12 mouse cellular contexts compared by ENCODE assay signal in genomic region chr12:108163706-108164105, GRCm38 (mm10).
"Had no signal": no experiment of that assay in that cellular context is flagged by ENCODE, and none has a peak within 500 bp of the region (broad histone marks: within the 10 kb centered on the region; RNA-seq: fewer than 3 reads in every experiment).

No protein-coding gene starts in this region.

- DNase-seq: kidney, postnatal 36 days; layer of hippocampus, postnatal 36 days; liver, embryonic 13.5 days; lung, adult 2 months; lung, postnatal 14 days; lung, postnatal 4 days; right cerebral cortex, adult 18-20 months; right cerebral cortex, postnatal 14 days; right cerebral cortex, postnatal 4 days; thymus, adult 2 months; thymus, postnatal 14 days; thymus, postnatal 4 days had no signal
